Mouse (Mus musculus): ENCODE measurements at regions not wholly inside any gene's neighbourhood (a gene's known extent, or its start where the extent isn't known, plus 50 kb on each side); places are given as distances from the start of the nearest gene placed in this dataset.
A peak's percentile ranks its signal among the peaks of the same experiment; 100 is the strongest.

- DNase-seq = no peak
Measured at GRCm38 (mm10) chr19:18200105-18200782, 362.8 kb upstream of the Pcsk5 start.

GRCm38 (mm10) chr19:18189102-18189742, 351.8 kb upstream of the Pcsk5 start:
- peak; percentile 16 for DNase-seq

- peak; percentile 4 for DNase-seq
Measured at GRCm38 (mm10) chr19:18188122-18188866, 350.9 kb upstream of the Pcsk5 start.

GRCm38 (mm10) chr19:18185767-18186554, 348.5 kb upstream of the Pcsk5 start:
- no peak for DNase-seq

- no peak for DNase-seq
Measured at GRCm38 (mm10) chr19:18185211-18185610, 347.8 kb upstream of the Pcsk5 start.

- DNase-seq = no peak
Measured at GRCm38 (mm10) chr19:18176200-18176599, 338.8 kb upstream of the Pcsk5 start.

GRCm38 (mm10) chr19:18146494-18146893, 309.1 kb upstream of the Pcsk5 start:
- DNase-seq = no peak

GRCm38 (mm10) chr19:18130936-18131335, 293.5 kb upstream of the Pcsk5 start:
- DNase-seq = no peak

GRCm38 (mm10) chr19:18128786-18129185, 291.4 kb upstream of the Pcsk5 start:
- DNase-seq = no peak

- DNase-seq = no peak
Measured at GRCm38 (mm10) chr19:18106236-18106635, 268.8 kb upstream of the Pcsk5 start.

- no peak for DNase-seq
Measured at GRCm38 (mm10) chr19:18104590-18104989, 267.2 kb upstream of the Pcsk5 start.

GRCm38 (mm10) chr19:18101423-18102341, 264.2 kb upstream of the Pcsk5 start:
- DNase-seq = peak; percentile 44

GRCm38 (mm10) chr19:18083312-18083711, 245.9 kb upstream of the Pcsk5 start:
- no peak for DNase-seq

GRCm38 (mm10) chr19:18068919-18069318, 231.5 kb upstream of the Pcsk5 start:
- no peak for DNase-seq

- DNase-seq = no peak
Measured at GRCm38 (mm10) chr19:18067855-18068494, 230.5 kb upstream of the Pcsk5 start.

GRCm38 (mm10) chr19:18057256-18057890, 219.9 kb upstream of the Pcsk5 start:
- no peak for DNase-seq

- no peak for DNase-seq
Measured at GRCm38 (mm10) chr19:18056414-18057254, 219.2 kb upstream of the Pcsk5 start.

GRCm38 (mm10) chr19:18050353-18050752, 212.9 kb upstream of the Pcsk5 start:
- no peak for DNase-seq

GRCm38 (mm10) chr19:18034225-18034624, 196.8 kb upstream of the Pcsk5 start:
- no peak for DNase-seq

GRCm38 (mm10) chr19:18033599-18033998, 196.2 kb upstream of the Pcsk5 start:
- DNase-seq = no peak

Data from embryo, embryonic 11 days (tissue).